Mouse (Mus musculus) cortical plate, adult 2 months (tissue): ENCODE measurements around the gene Cmah.

Experiments
- CTCF ChIP-seq: fragments of 200-500 bp; IDR thresholded peaks from 2 replicates; pipeline ENCODE4 v1.5.1; 2011; ENCODE audit warnings: mild to moderate bottlenecking, control low read depth, low read length; ENCODE audit not compliant: insufficient read depth; ENCODE audit errors: extremely low read depth
- POLR2A ChIP-seq: fragments of 200-500 bp; IDR thresholded peaks from 2 replicates; pipeline ENCODE4 v1.6.1; 2011; ENCODE audit warnings: mild to moderate bottlenecking, low read length, control low read depth; ENCODE audit not compliant: insufficient read depth; ENCODE audit errors: extremely low read depth

DNA sequence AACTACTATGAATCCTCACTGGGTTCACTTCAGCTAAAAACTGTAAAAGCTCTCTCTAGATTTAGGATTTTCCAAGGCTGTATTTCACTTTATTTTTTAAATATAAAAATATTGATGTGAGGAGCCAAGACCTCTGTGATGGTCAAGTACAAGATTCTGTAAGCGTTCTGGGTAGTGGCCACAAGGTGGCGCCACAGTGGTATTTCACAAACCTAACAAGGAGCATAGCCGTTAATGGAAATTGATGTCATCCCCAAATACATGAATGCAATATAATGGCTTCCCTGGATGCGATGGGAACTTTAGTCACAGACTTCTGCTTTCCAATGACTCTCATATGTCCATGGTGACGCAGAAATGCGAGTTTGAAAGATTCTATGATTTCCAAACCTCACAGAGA lies 191.7 kb downstream of the Cmah start:
- TF ChIP-seq CTCF (peak; percentile 63), POLR2A (no peak)
